Mouse (Mus musculus): ENCODE data around the gene Pla2r1.

The Pla2r1 gene

DNA sequence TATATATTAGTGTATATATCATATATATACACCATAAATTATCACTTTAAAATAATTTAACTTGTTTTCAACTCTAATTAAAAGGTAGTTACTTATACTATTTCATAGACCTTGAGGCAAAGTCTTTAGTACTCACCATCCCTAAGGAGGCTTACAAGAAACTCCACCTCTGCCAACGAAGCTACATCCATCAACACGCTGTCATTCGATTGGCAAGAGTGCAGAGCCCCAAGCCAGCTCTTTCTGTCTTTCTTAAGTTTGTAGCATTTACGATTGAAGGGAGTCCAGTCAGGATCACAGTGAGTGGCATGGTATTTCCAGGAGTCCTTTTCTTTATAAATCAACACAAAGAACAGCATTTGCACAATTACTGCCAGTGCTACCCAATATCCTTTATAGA lies 49.1 kb downstream of the Pla2r1 start:
- 66% methylated on average over 4 of the region's 4 CpGs for WGBS

- 77% methylated on average over 1 of the region's 1 CpGs for WGBS
Observed at GRCm38 (mm10) chr2:60500583-60501116, 52.5 kb downstream of the Pla2r1 start.

GRCm38 (mm10) chr2:60479906-60480305 lies 73.2 kb downstream of the Pla2r1 start:
- 43% methylated on average over 7 of the region's 7 CpGs for WGBS

- WGBS = 95% methylated on average over 2 of the region's 2 CpGs
Observed at GRCm38 (mm10) chr2:60478778-60479177, 74.3 kb downstream of the Pla2r1 start.

GRCm38 (mm10) chr2:60468901-60469770 lies 84.0 kb downstream of the Pla2r1 start:
- WGBS = 71% methylated on average over 11 of the region's 11 CpGs

GRCm38 (mm10) chr2:60452376-60452775 lies 100.7 kb downstream of the Pla2r1 start:
- 67% methylated on average over 7 of the region's 7 CpGs for WGBS

GRCm38 (mm10) chr2:60451119-60451773 lies 101.9 kb downstream of the Pla2r1 start:
- WGBS = 86% methylated on average over 3 of the region's 3 CpGs

- 54% methylated on average over 6 of the region's 6 CpGs for WGBS
Observed at GRCm38 (mm10) chr2:60449732-60450131, 103.4 kb downstream of the Pla2r1 start.

DNA sequence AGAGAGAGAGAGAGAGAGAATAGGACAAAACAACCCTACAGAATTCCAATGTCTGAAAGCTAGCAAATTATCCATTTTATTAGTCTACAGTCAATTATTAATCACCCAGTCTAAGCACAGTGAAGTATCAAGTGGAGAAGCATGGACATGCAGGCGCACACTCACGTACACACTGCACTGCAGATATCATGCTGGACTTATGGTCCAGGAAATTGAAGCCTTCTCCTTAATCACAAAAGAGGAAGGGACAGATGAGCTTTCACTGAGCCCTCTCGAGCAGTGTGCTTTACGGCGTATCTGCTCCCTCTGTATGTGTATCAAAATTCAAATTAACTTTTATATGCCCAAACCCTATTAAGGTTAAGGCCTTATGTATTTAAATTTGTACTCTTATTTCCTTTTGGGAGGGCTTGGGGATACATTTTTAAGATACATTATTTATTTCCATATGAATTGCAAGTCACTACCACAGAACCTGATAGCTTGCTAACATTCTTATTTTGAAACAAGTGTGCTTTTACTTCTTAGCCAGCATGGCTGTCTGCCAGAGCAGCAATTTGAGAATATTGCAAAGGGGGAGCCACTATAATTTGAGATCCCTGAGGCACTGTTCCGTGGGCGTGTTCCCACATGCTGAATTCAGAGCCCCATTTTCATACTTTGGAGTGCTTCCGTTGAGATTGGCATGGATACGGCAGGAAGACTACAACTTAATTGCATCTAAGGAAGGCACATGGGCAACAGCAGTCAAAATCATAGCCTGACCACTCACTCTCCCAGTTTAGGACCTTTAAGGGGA lies 108.2 kb downstream of the Pla2r1 start:
- 54% methylated on average over 9 of the region's 9 CpGs for WGBS

DNA sequence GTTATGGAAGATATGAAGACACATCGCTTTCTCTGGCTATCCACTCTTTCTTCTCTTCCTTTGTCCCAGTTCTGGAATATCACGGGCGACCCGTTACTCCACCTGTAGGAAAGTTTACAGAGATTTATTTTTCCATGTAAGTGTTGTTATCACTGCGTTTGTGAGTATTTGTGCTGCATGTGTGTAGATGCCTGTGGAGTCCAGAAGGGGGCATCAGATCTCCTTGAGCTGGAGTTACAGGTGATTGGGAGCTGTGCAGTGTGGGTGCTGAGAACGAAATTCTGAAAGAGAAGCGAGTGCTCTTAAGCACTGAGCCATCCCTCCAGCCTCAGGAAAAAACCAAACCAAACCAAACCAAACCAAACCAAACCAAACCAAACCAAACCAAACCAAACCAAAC lies 109.8 kb downstream of the Pla2r1 start:
- WGBS = 95% methylated on average over 7 of the region's 7 CpGs

GRCm38 (mm10) chr2:60441875-60442274 lies 111.2 kb downstream of the Pla2r1 start:
- WGBS = 43% methylated on average over 3 of the region's 3 CpGs

GRCm38 (mm10) chr2:60436802-60437201 lies 116.3 kb downstream of the Pla2r1 start:
- 94% methylated on average over 5 of the region's 5 CpGs for WGBS

DNA sequence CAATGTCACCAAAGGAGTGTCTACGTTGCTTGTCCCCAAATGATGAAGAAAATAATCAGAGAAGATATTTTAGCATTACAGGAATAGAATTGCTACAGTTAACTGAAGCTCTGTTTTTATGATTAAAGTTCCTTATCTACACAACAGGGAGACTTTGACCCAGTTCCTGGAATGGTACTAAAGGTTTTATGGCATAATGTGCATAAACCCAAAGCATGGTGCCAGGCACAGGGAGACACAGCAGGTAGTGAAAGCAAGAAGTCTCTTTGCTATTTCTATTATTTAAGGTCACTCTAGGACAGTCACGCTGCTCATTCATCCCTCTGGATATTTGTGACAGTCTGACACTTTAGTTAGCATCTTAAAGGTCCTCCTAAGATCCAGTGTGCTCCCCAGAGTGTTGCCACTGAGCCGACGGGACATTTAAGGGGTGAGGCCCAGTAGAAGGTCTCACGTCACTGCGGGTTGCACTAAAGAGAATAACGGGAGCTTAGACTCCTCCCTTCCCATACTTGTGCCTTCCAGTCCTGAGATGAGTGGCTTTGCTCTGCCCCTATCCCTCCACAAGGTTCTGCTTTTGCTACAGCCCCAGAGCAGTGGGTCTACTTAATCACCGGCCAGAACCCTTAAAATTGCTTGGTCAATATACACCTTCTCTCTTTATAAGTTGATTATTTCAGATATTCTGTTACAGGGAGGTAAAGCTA lies 122.6 kb downstream of the Pla2r1 start:
- 89% methylated on average over 8 of the region's 8 CpGs for WGBS

DNA sequence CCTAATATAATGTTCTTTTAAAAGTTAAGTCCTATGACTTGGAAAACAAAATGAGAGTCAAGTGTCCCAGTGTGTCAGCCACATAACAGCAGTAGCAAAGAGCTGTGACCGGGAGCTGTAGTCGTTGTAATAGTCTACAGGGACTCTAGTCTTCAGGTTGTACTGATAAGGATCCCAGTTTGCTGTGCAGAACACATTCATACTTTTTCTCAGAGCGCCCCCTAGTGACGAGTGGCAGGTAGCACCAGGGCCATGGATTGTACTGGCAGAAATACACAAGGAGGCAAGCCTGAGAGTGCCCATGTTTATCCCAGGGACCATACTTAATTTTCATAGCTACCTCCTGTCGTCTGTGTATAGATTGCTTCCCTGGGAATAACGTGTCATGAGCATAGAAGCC lies 135.0 kb downstream of the Pla2r1 start:
- 15% methylated on average over 6 of the region's 6 CpGs for WGBS

DNA sequence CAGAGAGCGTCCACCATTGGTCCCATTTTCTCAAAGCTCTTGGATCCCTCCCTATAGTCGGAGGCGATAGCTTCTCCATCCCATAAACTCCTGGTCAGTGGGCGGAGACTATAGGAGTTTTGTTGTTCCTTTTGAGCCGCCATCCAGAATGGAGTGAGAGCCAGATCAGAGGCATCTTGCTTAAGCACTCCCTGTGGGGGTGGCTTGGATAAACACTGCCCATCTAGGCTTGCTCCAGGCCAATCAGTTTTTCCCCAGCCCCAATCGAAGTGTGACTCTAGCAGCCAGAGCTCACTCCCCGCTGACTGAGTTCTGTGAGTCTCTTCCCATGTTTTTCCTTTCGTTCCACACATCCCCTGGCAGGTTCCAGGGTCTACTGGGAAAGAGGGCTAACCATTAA lies 138.8 kb downstream of the Pla2r1 start:
- 80% methylated on average over 8 of the region's 8 CpGs for WGBS

DNA sequence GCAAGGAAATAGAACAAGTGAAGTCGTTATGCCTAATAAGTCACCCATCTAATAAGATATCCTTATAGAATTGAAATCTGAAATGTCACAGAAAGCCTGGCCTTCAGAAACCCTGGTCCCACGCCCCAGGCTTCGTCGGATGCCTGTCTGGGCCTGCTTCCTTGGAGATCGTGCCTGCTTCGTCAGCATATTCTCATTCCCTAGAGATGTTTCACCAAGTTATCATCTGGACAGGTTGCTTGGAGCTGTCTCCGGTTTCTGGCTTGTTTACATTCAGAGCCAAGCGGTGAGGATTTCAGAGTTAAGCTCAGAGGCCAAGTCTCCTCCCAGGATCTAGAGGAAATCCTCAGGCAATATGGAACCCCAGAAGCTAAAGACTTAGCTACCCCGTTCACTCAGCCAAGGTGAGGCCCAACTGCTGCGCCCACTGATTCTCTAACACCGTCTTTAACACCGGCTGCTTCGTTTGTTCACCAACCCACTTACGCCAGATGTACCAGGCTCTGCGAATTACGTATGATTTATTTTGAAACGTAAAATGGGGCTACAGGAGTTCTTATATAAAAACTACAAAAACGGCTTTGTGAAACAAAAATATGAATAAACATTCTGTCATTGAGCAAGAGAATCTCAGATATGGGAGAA lies 140.0 kb downstream of the Pla2r1 start:
- 65% methylated on average over 18 of the region's 18 CpGs for WGBS

- 84% methylated on average over 7 of the region's 7 CpGs for WGBS
Observed at GRCm38 (mm10) chr2:60411181-60411580, 141.9 kb downstream of the Pla2r1 start.

GRCm38 (mm10) chr2:60409989-60410763 lies 142.9 kb downstream of the Pla2r1 start:
- 89% methylated on average over 11 of the region's 11 CpGs for WGBS

DNA sequence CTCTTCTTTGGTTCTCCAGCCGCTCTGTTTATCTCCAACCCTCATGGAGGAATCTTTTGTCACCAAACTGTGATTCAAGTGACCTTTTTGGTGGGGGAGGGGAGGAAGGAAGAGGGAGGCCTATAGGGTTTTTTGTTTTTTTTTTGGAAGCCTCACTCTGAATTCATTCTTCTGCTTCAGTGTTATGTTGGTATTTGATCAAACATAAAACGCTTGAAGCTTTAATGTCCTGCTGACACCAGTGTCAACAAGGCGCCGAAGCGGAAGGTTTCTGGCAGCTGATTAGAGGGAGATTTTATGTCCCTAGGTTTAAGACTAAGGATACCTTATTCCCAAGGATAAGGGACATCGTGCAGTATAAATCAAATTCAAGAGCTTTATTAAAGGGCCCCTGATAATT lies 143.9 kb downstream of the Pla2r1 start:
- 71% methylated on average over 6 of the region's 6 CpGs for WGBS

- 89% methylated on average over 2 of the region's 2 CpGs for WGBS
Observed at GRCm38 (mm10) chr2:60407387-60407786, 145.7 kb downstream of the Pla2r1 start.
